Mouse (Mus musculus) erythroblast, embryonic 14.5 days (primary cell): ENCODE results near the gene Crebzf. TPM values are rescaled to one million over a fixed set of nuclear protein-coding genes. Genes with fewer than 3 reads are reported as not detected.
A peak's percentile ranks its signal among the peaks of the same experiment; 100 is the strongest.

Experiments
- H3K27me3 ChIP-seq: 2 replicates; pipeline ENCODE4 v1.6.1; 2012; ENCODE audit warnings: inconsistent platforms; ENCODE audit not compliant: control insufficient read depth
- H3K36me3 ChIP-seq: 2 replicates; pipeline ENCODE4 v1.6.1; 2012; ENCODE audit warnings: mild to moderate bottlenecking, inconsistent platforms; ENCODE audit not compliant: control insufficient read depth
- H3K4me1 ChIP-seq: 2 replicates; pipeline ENCODE4 v1.6.1; 2012; ENCODE audit warnings: inconsistent platforms; ENCODE audit not compliant: control insufficient read depth
- H3K4me3 ChIP-seq: replicated peaks from 2 replicates; pipeline ENCODE3; 2012; ENCODE audit warnings: moderate library complexity, mild to moderate bottlenecking, inconsistent platforms
- H3K9me3 ChIP-seq: 2 replicates; pipeline ENCODE4 v1.6.1; 2012; ENCODE audit warnings: low read length, inconsistent platforms, mixed read lengths; ENCODE audit not compliant: control insufficient read depth
- GATA1 ChIP-seq: IDR thresholded peaks from 2 replicates; pipeline ENCODE4 v1.6.1; 2012; ENCODE audit warnings: low read length, inconsistent platforms, mixed read lengths
- TAL1 ChIP-seq: IDR thresholded peaks from 3 replicates; pipeline ENCODE4 v1.6.1; 2012; ENCODE audit warnings: low read length, inconsistent platforms, mixed read lengths
- polyA plus RNA-seq: library from polyadenylated mRNA; stranded (reverse); fragments of >175 nt; gene quantifications from 2 replicates; pipeline ENCODE4 v1.2.3, GENCODE M21; 2012

Crebzf gene
- polyA plus RNA-seq, 1 experiment: 3.1 TPM

GRCm38 (mm10) chr7:90473511-90473910, 31.0 kb downstream of the Crebzf start:
- no peak overlapping the region for H3K4me3 ChIP-seq
- peaks cover 23% of the 10 kb centered on the region for H3K36me3 ChIP-seq
- TF ChIP-seq TAL1 (no peak), GATA1 (no peak)
- H3K9me3 ChIP-seq: no peaks in the 10 kb centered on the region
- H3K4me1 ChIP-seq: peaks cover 24% of the 10 kb centered on the region
- peaks cover 25% of the 10 kb centered on the region for H3K27me3 ChIP-seq

- TF ChIP-seq TAL1 (no peak), GATA1 (no peak)
- H3K9me3 ChIP-seq: no peaks in the 10 kb centered on the region
- peaks cover 41% of the 10 kb centered on the region for H3K27me3 ChIP-seq
- peaks cover 7% of the 10 kb centered on the region for H3K36me3 ChIP-seq
- peak within 1 kb of the TSS; percentile 93 for H3K4me3 ChIP-seq
- H3K4me1 ChIP-seq: peaks cover 24% of the 10 kb centered on the region
These were observed 33.3 kb downstream of the Crebzf start, which contains the start of gene Tmem126b for GRCm38 (mm10) chr7:90475793-90476312. Tmem126b (minus strand) TSS chr7:90476001.

GRCm38 (mm10) chr7:90476313-90477245, 34.0 kb downstream of the Crebzf start, which contains the start of gene Dlg2:
Dlg2 (plus strand) TSS chr7:90476672.
- Histone ChIP-seq H3K4me3 (peak within 1 kb of the TSS; percentile 93), H3K4me1 (peaks cover 24% of the 10 kb centered on the region), H3K9me3 (no peaks in the 10 kb centered on the region), H3K36me3 (peaks cover 4% of the 10 kb centered on the region; the same call in 1 of the 2 replicates), H3K27me3 (peaks cover 44% of the 10 kb centered on the region)
- no peak for TF ChIP-seq TAL1
- TF ChIP-seq GATA1: no peak

GRCm38 (mm10) chr7:90482607-90483006, 40.1 kb downstream of the Crebzf start:
- Histone ChIP-seq H3K9me3 (no peaks in the 10 kb centered on the region), H3K4me1 (no peaks in the 10 kb centered on the region), H3K36me3 (no peaks in the 10 kb centered on the region), H3K4me3 (no peak overlapping the region), H3K27me3 (peaks cover 28% of the 10 kb centered on the region)
- TF ChIP-seq GATA1: no peak
- TF ChIP-seq TAL1: no peak

Other genes starting within 250 kb of the Crebzf start
- not detected in 2 replicates for gene Ccdc83, start 177.0 kb upstream of the Crebzf start, polyA plus RNA-seq
- 0.06 TPM in 1 of 2 replicates, not detected in the other for gene Sytl2, start 140.5 kb upstream of the Crebzf start, polyA plus RNA-seq
- not detected in 2 replicates for gene Ccdc89, start 16.2 kb upstream of the Crebzf start, polyA plus RNA-seq
- gene Tmem126a, start 14.5 kb downstream of the Crebzf start, polyA plus RNA-seq: 0.65 and 0.98 TPM in 2 replicates
- 0.23 and 0.31 TPM in 2 replicates for gene Tmem126b, start 33.3 kb downstream of the Crebzf start, polyA plus RNA-seq
- gene Dlg2, start 33.9 kb downstream of the Crebzf start, polyA plus RNA-seq: 0.02 TPM in 1 of 2 replicates, not detected in the other